Mouse (Mus musculus) kidney, adult 18-20 months (tissue): ENCODE measurements around the gene Car5a.

Source experiments
- DNase-seq: peaks from one replicate; pipeline ENCODE4 v3.0.0; 2021

Car5a gene

GRCm38 (mm10) chr8:121905420-121905819 is 39.3 kb downstream of the Car5a start:
- no peak for DNase-seq

GRCm38 (mm10) chr8:121904999-121905398 is 39.7 kb downstream of the Car5a start:
- no peak for DNase-seq

GRCm38 (mm10) chr8:121903977-121904376 is 40.7 kb downstream of the Car5a start:
- DNase-seq = no peak

DNA sequence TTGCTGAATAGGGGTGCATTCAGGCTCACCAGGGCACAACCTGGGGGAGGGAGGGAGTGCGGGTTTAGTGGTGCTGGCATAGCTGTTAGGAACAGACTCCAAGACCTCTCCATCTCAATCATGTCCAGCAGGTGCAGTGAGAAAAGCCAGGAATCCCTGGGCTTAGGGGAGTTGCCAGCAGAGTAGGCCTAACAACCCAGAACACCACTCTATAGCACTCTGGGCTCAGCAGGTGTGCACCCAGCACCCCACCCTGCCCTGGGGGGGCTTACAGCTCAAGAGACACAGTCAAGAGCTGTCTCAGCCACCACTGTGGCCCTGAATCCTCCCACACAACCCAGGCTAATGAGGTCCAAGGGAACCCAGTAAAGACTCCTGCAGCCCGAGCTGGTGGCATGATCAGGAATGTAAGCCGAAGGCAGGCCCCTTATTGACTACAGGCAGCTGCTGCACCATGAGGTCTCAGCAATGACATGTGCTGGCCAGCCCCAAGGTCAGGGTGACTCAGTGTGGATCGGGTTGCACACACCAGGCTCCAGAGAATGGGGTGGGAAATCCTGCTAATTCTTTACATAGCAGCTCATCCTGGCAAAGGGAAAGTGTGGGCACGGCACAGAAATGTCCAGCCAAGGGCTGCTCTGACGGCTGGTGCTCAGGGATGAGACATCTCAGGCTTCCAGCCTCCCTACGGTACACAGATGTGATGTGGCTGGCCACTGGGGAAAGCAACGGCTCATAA is 43.0 kb downstream of the Car5a start:
- DNase-seq = no peak

DNA sequence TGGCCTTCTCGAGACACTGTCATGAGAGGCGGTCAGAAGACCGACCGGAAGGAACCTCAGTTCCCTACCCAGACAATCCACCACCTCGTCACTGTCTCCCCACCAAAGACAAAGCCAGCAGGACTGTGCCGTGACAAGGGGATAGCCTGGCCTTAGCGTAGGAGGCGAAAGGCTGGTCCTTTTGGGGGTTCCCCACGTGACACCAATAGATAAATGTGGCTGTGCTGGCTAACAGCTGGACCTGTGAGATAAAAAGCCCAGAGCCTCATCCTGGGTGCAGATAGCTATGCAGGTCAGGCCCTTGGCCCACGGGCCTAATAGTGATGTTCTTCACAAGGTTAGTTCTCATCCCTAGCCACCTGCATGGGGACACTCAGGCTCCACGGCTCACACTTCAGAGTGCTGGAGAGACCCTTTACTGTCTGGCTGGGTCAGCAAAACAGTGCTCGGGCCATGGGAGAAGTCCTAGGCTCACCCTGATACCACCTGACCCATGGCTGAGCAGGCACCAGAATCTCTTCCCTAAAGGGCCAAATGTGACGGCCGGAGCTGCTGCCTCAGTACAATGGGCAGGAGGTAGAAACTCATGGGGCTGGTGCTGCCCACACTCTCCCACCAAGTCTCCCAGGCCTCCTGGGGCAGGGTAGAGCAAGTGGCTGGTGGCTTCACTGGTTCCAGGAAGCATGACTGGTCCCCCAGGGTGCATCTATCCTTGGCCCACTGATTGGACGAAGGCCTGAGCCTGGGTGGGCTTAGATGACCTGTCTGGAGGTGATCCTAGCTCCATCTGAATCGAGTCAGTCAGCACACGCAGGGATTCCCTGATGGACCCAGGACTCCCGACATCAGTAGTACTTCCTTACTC is 45.3 kb downstream of the Car5a start:
- DNase-seq = no peak

- DNase-seq = peak; percentile 50
Measured at GRCm38 (mm10) chr8:121898401-121898931, 46.2 kb downstream of the Car5a start.

DNA sequence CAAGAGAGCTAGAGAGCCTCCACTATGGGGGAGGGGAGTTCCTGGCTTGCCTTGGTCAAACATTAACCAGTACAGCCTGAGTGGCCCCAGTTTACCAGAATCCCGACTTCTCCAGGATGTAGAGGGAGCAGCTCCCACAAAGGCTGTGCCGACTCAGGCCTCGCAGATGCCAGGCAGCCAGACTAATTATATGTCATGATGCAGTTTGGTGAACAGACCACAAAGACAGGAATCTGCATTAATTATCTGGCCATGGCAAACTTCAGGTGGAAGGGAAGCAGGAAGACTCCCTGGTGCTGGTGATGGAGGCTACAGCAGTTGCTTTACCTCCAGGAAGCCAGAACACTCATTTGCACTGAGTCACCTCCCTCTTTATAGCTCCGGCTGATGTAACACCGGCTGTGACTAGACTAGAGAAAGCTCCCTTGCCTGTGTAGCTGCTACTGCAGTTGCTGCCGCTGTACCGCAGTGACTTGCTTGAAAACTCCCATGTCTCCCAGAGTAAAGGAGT is 46.8 kb downstream of the Car5a start:
- peak; percentile 67 for DNase-seq

- DNase-seq = no peak
Measured at GRCm38 (mm10) chr8:121897205-121897604, 47.5 kb downstream of the Car5a start.

DNA sequence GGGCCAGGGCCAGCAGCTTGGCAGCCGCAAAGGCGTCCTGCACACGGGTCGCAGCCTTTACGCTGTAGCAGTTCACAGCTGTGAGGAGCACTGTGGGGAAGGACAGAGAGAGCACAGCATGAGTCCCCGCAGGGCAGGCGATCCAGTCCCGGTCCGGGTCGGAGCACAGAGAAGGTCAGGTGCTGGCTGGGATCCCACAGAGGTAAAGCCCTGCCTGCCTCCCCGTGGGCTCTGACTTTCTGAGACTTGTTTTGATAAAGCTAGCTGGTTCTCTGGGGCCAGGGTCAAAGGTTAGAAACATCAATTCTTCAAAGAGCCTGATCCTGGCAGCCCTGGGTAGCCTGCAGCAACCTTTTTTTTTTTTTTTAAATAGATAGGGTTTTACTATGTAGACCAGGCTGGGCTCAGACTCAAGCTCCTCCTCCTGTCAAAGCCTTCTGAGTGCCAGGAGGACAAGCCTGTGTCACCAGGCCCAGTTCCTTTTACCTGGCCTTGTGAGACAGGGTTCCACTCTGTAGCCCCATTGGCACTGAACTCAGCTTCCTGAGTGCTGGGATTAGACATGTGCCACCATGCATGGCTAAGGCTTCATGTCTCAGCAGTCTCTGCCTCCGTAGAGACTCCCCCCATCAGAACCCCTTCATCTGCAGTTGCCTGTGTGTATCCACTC is 48.1 kb downstream of the Car5a start:
- peak; percentile 53 for DNase-seq

- DNase-seq = peak; percentile 33
Measured at GRCm38 (mm10) chr8:121895910-121896309, 48.8 kb downstream of the Car5a start.

DNA sequence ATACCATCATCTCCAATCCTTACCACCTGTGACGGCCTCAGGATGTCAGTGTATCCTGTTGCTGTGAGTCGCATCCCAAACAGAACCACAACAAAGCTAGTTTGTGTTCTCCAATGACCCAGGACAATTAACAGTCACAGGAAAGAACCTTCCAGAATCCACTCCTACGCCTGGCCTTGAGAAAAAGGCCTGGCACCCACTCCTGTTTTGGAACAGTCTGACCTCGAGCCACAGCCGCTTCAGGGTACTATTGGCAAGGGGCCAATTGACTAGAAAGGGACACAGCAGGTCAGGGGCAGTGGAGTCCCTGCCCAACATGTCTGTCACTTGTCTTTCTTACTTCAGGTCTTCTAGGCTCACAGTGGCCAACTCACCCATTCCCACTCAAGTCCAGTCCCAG is 51.8 kb downstream of the Car5a start:
- no peak for DNase-seq

DNA sequence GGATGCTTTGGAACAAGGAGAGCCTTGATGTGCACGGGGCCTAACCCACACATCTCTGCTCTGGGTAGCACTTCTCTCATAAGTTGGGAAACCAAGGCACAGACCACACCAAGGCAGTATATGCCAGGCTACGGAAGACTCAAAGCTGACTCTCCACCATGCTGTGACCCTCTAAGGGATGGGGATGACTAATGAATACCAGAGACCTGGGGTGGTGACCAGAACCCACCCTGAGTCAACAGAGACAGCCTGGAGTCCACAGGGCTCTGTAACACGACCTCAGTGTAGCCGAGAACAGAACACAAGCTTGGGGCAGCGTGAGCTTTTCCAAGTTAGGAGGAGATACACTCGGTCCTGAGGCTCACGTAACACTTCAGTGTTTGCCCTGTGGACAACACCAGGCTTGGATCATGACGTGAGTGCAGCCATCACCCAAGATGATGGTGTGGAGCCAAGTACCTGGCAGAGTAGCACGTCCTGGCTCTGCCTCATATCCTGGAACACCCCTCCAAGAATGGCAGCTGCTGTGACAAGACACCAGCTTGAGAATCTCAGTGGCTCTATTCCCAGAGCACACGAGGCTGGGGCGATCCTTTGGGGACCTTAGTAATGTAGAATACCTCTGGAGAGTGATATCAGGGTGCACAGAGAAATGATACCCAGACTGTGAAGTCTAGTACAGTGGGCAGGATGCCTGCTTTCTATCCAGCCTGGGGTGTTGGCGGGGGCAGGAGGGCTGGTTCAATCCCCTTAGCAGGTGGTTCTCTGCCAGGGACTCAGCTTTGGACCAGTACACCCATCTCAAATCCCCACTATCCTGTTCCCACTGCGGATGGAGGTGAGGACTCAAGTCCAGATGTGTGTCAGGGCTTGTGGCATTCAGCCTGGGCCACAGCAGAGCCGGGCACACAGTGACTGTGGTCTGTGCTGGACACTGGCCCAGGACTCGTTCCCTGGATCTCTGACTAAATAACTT is 54.6 kb downstream of the Car5a start:
- DNase-seq = no peak

DNA sequence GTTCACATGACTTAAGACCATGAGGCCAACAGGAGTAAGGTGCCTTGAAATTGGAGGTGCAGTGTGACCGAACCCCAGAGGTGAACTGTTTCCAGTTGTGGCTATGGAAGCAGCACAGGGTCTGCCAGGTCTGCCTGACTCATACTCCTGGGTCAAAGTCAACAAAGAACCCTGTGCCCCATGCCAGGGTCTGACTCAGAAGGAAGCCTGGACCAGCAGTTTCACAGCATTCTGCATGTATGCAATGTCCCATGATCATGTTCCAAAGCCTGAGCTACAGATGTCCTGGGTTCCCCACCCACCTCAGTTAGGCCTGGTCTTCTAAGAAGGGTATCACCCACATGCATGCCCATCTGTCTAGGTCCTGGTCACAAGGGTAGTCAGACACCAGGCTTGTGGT is 55.4 kb downstream of the Car5a start:
- DNase-seq = no peak

DNA sequence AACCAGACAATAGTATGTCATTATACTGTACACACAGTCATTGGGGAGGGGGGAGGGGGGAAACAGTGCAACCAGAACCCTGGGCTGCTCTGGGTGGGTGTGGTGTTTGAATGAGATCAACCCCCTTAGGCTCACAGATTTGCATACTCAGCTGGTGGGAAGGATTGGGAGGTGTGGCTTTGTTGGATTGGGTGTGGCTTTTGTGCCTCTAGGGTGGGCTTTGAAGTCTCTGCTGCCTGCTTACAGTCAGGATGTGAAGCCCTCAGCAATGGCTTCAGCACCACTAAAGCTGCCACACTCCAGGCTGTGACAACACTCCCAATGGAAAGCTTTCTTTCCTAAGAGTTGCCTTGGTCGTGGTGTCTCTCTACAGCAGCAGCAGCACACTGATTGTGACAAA is 57.2 kb downstream of the Car5a start:
- DNase-seq = no peak

DNA sequence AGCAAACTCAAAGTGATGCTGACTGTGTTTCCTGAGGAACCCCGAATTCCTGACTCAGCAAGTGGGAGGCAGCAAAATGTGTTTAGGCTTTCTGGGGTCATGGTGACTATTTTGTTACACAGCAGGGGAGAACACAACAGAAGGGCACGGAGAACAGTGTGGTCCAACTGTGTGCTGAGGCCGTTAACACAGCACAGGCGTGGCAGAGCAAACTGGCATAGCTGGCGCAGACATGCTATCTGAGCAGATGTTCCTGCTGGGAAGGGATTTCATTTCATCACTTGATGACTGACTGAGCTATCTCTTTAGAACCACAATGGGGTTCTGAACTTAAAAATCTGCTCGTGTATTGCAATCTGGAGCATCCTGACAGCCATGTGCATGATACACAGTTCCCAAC is 59.3 kb downstream of the Car5a start:
- no peak for DNase-seq

DNA sequence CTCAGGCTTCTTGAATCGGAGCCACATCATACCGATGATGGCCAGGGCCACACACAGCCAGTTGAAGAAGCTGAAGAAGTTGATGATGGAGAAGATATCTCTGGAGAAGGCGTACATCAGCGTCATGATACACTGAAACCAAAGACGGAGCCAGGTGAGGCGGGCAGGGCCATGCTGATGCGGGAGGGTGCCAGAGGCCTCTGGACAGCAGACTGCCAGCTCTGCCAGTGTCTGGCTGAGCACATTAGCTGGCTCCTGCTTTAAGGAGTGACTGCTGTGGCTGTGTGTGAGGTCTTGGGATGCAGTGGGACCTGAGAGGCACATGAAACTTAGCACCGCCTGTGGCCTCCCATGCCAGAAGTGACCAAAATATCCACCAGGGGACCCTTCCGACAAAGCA is 59.7 kb downstream of the Car5a start:
- DNase-seq = no peak

DNA sequence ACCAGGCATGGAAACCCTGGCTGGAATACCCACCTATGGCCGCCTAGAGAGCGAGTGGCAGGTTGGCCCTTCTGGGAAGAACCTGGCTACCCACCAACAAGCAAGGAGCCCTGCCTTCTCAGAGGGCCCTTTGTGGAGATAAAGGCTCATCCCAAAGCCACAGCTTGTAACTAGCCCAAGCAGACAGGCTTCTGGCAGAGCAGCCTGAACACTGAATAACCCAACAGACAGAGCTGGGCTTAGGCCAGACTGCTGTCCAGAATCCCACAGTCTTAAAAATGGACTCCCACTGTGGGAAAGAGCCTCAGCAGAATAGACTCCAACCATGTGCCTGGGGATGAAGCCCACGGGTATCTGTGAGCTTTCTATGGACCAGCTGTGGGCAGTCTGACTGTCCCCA is 60.5 kb downstream of the Car5a start:
- DNase-seq = no peak

DNA sequence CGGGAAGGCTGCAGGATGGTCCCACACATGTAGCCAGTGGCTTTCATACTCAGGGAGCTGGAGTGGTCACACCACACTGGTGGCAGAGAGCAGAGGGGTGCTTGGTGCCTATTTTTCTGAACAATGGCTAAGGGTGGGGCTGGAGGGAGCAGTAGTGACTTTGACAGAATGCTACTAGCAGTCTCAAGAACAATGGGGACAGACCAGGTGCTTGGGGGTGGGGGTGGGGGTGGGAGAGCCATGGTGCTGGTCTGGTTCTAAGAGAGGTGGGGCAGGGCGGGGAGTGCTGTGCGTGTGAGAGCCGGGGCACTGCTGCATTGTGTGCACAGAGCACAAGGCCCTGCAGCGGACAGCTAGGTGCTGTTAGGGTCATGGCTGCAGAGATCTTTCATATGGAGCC is 62.8 kb downstream of the Car5a start:
- no peak for DNase-seq

GRCm38 (mm10) chr8:121880818-121881217 is 63.9 kb downstream of the Car5a start:
- no peak for DNase-seq

DNA sequence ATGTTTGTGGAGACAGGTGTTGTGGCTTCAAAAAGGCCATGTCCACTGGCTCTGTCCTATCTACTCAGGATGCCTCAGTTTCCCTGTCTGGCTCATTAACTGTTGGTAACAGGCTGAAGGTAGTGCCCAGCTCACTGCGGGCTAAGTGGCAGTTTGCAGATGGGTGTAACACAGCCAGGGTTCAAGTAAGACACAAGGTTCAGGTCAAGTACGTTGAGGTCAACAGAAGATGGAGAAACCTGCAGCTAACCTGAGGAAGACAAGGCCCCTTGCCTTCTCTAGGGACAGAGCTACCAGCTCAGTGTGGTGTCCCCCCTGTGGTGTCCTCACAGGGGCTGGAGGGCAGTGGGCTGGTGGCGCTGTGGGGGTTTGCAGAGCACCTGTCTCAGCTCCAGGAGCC is 65.0 kb downstream of the Car5a start:
- DNase-seq = no peak

- no peak for DNase-seq
Measured at GRCm38 (mm10) chr8:121877828-121878480, 66.8 kb downstream of the Car5a start.
